Mouse (Mus musculus): ENCODE measurements around the gene Fshb. TPM values are rescaled to one million over a fixed set of nuclear protein-coding genes. Genes with fewer than 3 reads are reported as not detected.

Gene Fshb
- polyA plus RNA-seq (2015; fragmentation: Nextera tagmentation; extraction: Ambion mirVana): not detected in 2 replicates

DNA sequence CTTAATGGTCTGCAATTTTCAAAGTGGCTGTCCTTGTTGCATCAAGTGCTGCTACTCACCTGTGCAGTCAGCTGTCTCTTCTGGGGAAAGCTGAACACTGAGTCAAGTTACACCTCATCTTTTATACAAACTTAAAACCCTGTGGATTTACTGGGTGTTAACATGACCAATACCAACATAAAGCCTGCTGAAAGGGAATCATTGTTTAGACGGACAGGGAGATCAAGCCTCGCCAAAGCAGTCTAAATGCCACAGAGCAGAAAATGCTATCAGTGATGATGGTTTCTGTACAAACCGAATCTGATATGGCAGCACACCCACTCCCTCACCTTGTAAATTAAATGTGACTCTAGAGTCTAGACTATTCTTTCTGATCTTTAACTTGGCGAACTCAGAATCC is at the start of gene Fshb:
Gene Fshb, minus strand, starts transcription at position 101 of the 400 bp plus-strand sequence.
- Histone ChIP-seq H3K9me3 (no peaks in the 10 kb centered on the region), H3K9ac (replicated peaks) (no peak within 1 kb of the TSS), H3K4me2 (replicated peaks) (no peak within 1 kb of the TSS), H3K4me3 (no peak within 1 kb of the TSS), H3K27me3 (no peaks in the 10 kb centered on the region), H3K36me3 (no peaks in the 10 kb centered on the region), H3K27ac (replicated peaks) (no peak within 1 kb of the TSS), H3K4me1 (no peaks in the 10 kb centered on the region)
- no peak for ATAC-seq (replicated peaks)
- 89% methylated on average over 4 of the region's 4 CpGs for WGBS

DNA sequence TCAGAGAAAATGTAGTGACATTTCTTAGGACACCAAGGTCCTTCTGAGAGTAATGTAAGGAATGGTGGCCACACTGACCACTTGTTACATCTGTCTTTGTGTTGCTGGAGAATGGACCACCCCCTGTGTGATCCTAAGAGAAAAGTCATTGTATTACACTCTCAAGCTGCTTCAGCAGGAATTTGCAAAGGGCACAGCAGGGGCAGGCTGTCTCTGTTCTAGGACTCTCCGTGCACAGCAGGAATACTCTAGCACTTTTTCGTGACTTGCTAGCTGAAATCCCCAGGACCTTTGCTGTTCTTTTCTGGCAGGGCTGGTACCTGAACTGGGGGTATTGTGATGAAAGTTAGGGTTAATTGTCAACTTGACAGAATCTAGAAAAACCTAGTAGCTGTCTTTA is 24.8 kb upstream of the Fshb start:
- no peak overlapping the region for H3K27ac ChIP-seq (replicated peaks)
- WGBS: 10% methylated on average over 2 of the region's 2 CpGs
- ATAC-seq (replicated peaks): no peak
- no peak overlapping the region for H3K4me2 ChIP-seq (replicated peaks)
- H3K9me3 ChIP-seq: no peaks in the 10 kb centered on the region
- H3K9ac ChIP-seq (replicated peaks): no peak overlapping the region
- peaks cover 3% of the 10 kb centered on the region; the same call in 1 of the 2 replicates for H3K4me1 ChIP-seq
- H3K4me3 ChIP-seq: no peak overlapping the region
- no peaks in the 10 kb centered on the region for H3K27me3 ChIP-seq
- H3K36me3 ChIP-seq: no peaks in the 10 kb centered on the region

DNA sequence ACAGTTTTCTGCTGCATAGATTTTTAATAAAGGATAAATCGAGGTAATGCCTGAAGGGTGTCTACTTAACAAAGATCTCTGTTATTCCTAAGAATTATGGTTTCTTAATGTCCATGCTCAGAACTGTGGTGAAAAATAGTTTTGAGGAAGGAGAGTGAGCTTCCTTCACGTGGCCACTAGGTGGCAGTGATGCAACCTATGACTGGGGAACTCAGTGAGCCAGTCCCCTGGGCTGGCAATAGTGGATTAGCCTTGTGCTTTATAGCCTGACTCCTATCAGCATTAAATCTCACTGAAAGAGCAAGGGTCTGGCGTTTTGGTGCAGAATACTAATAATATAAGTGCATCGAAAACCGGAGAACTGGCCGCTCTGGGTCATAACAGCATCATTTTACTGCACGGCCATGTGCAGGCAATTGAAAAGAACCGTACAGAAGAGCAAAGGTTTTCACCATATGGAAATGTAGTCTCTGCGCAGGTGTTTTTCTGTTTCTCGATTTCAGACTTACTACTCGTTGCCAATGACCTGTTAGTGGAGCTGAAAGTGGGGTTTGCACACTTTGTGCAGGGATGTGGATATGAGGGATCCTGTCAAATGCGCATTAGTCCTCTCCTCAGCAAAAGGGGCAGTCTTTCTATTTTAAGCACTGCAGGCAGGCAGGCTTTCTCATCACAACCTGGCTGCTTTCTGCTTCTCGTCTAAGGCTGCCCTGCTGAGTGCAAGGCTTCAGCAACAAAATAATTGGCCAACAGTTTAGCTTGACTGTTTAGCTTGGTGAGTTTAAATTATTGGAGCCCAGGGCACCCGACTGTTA is 23.8 kb upstream of the Fshb start:
- peak; percentile 84 for ATAC-seq (replicated peaks)
- no peak overlapping the region for H3K4me3 ChIP-seq
- WGBS: 46% methylated on average over 14 of the region's 14 CpGs
- no peaks in the 10 kb centered on the region for H3K9me3 ChIP-seq
- H3K27ac ChIP-seq (replicated peaks): no peak overlapping the region; the same call in 1 of the 2 replicates
- H3K36me3 ChIP-seq: no peaks in the 10 kb centered on the region
- no peaks in the 10 kb centered on the region for H3K27me3 ChIP-seq
- H3K4me1 ChIP-seq: peaks cover 3% of the 10 kb centered on the region; the same call in 1 of the 2 replicates
- H3K9ac ChIP-seq (replicated peaks): no peak overlapping the region
- H3K4me2 ChIP-seq (replicated peaks): no peak overlapping the region

DNA sequence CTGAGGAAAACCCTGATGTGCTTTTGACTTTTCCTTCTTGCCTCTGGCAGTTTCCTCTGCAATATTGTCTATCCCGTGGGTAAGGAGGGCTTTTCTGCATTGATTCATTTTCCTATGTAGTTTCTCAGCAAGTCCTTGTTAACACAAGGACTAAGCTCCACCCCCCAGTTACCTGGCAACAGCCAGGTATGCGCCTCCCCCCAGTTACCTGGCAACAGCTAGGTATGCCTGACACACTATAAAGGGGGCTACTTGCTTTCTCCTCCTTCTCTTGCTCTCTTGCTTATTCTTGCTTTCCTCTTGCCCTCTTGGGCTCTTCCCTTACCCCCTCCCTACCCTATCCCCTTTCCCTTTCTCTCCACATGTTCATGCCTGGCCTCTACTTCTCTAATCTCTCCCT is 3.8 kb upstream of the Fshb start:
- no peak overlapping the region for H3K9ac ChIP-seq (replicated peaks)
- H3K36me3 ChIP-seq: no peaks in the 10 kb centered on the region
- 50% methylated on average over 2 of the region's 2 CpGs for WGBS
- H3K4me1 ChIP-seq: no peaks in the 10 kb centered on the region
- no peak overlapping the region for H3K4me3 ChIP-seq
- H3K9me3 ChIP-seq: no peaks in the 10 kb centered on the region
- no peak overlapping the region for H3K4me2 ChIP-seq (replicated peaks)
- ATAC-seq (replicated peaks): no peak
- H3K27ac ChIP-seq (replicated peaks): no peak overlapping the region
- no peaks in the 10 kb centered on the region for H3K27me3 ChIP-seq

DNA sequence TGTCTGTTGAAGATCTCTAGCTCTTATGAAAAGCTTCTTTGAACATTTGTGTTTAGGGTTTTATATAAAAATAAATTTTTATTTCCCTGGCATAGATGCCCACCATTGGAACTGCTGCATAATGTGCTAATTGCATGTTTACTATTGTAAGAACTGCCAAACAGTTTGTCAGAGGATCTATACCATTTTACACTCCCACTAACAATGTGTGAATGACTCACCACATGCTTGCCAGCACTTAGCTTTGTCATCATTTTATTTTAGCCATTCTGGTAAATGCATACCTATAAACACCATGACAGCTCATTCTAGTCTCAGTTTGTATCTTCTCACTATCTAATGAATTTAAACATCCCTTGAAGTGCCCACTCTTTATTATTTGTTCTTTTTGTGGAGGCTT is 13.5 kb downstream of the Fshb start:
- no peak overlapping the region for H3K9ac ChIP-seq (replicated peaks)
- no peak overlapping the region for H3K27ac ChIP-seq (replicated peaks)
- H3K9me3 ChIP-seq: no peaks in the 10 kb centered on the region
- H3K4me3 ChIP-seq: no peak overlapping the region
- H3K4me1 ChIP-seq: no peaks in the 10 kb centered on the region
- no peak overlapping the region for H3K4me2 ChIP-seq (replicated peaks)
- peak; percentile 38; the same call in 1 of the 2 replicates for ATAC-seq (replicated peaks)
- H3K36me3 ChIP-seq: no peaks in the 10 kb centered on the region
- no peaks in the 10 kb centered on the region for H3K27me3 ChIP-seq

DNA sequence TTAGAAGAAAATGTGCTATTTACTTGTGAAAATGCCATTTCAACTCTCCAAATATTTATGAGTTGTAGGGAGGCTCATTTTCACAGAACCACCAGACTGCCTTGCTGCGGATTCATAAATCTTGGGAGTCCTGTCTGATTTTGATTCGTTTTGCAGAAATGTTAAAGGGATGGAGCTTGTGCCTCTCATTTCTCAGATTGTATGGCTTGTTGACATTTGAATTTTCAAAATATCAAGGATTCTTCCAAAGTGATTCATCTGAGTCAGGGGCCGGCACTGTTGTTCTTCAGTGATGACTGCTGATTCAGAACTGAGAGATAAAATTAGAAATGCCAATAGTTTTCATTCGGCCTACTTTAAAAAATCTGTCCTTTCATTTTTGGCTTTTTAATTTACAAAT is 18.6 kb downstream of the Fshb start:
- Histone ChIP-seq H3K9ac (replicated peaks) (no peak overlapping the region), H3K4me3 (no peak overlapping the region), H3K9me3 (no peaks in the 10 kb centered on the region), H3K4me2 (replicated peaks) (no peak overlapping the region), H3K4me1 (no peaks in the 10 kb centered on the region), H3K36me3 (no peaks in the 10 kb centered on the region), H3K27me3 (no peaks in the 10 kb centered on the region), H3K27ac (replicated peaks) (no peak overlapping the region)
- no peak for ATAC-seq (replicated peaks)
- 83% methylated on average over 4 of the region's 4 CpGs for WGBS

DNA sequence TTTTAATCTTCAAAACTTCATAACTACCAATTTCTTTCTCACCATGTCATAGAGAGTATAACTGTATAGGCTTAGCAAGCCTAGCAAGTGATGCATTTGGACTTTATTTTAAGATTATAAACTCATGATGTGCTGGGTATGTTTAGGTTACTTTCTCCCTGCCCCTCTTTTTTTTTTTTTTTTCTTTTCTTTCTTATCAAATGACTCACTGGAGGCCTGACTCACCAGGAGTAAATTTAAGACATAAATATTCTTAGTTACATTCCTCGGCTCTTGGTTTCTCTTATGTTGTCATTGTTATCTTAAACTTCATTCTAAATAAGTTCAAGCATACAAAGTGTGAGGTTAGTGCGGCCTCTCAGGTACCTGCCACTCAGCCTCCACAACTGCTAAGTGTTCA is 23.5 kb downstream of the Fshb start:
- ATAC-seq (replicated peaks): no peak
- Histone ChIP-seq H3K4me1 (no peaks in the 10 kb centered on the region), H3K4me3 (no peak overlapping the region), H3K9me3 (no peaks in the 10 kb centered on the region), H3K9ac (replicated peaks) (no peak overlapping the region), H3K4me2 (replicated peaks) (no peak overlapping the region), H3K27ac (replicated peaks) (no peak overlapping the region), H3K27me3 (no peaks in the 10 kb centered on the region), H3K36me3 (no peaks in the 10 kb centered on the region)
- 90% methylated on average over 2 of the region's 2 CpGs for WGBS

DNA sequence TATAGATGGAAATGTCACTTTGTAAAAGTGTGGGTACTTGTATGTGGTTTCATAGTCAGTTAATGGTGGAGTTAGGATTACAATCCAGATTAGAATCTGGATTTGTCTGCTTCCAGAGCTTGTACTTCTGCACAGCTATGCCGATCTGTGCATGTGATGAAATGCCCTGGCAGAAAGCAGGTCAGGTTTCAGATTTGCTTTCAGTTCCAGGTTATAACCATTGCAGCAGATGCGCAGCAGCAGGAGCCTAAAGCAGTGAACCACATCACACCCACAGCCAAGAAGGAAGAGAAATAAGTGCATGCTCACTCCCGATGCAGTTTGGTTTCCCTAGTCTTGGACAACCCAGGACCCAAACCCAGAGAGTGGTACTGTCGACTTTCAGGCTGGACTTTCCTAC is 34.8 kb downstream of the Fshb start:
- H3K4me1 ChIP-seq: no peaks in the 10 kb centered on the region
- H3K27ac ChIP-seq (replicated peaks): no peak overlapping the region
- no peak overlapping the region for H3K9ac ChIP-seq (replicated peaks)
- H3K9me3 ChIP-seq: no peaks in the 10 kb centered on the region
- no peaks in the 10 kb centered on the region for H3K36me3 ChIP-seq
- 81% methylated on average over 4 of the region's 4 CpGs for WGBS
- no peak overlapping the region for H3K4me2 ChIP-seq (replicated peaks)
- no peak for ATAC-seq (replicated peaks)
- H3K27me3 ChIP-seq: no peaks in the 10 kb centered on the region
- no peak overlapping the region for H3K4me3 ChIP-seq

DNA sequence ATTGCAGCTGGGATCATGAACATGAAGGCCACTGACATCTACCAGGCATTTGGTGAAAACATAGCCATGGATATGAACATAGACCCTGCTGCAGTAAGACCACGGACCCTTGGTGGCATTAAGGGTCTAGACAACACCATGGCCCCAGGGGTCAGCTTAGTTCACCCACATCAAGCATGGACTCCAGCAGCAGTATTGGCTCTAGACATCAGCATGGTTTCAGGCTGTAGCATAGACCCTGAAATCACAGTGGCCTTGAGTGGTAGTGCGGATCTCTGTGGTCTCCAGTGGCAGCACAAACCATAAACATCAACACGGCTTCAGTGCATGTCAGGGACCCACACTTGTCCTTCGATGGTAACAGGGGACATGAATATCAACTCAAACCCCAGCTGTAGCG is 36.7 kb downstream of the Fshb start:
- 95% methylated on average over 5 of the region's 5 CpGs for WGBS
- Histone ChIP-seq H3K4me3 (no peak overlapping the region), H3K27me3 (no peaks in the 10 kb centered on the region), H3K4me1 (no peaks in the 10 kb centered on the region), H3K4me2 (replicated peaks) (no peak overlapping the region), H3K9ac (replicated peaks) (no peak overlapping the region), H3K36me3 (no peaks in the 10 kb centered on the region), H3K9me3 (no peaks in the 10 kb centered on the region), H3K27ac (replicated peaks) (no peak overlapping the region)
- no peak for ATAC-seq (replicated peaks)

DNA sequence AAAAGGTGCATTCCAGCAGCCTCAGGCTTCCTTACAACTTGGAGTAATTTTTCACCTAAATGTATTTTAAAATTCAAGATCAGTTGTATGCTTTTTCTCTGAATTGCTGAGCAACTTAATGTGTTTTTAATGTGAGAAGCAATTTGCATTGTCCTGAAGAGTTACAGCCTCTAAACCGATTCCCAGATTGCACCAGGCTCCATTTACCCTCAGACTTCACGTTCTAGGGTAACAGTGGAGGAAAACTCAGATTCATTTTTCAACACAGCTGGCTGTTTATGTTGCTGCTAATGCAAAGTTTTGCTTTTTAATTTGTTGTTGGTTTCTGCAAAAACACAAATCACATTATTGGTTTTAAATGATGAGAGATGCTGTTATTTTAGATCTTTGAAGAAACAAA is 40.1 kb downstream of the Fshb start:
- H3K9ac ChIP-seq (replicated peaks): no peak overlapping the region
- H3K27ac ChIP-seq (replicated peaks): no peak overlapping the region
- no peaks in the 10 kb centered on the region for H3K36me3 ChIP-seq
- no peaks in the 10 kb centered on the region for H3K4me1 ChIP-seq
- no peak overlapping the region for H3K4me2 ChIP-seq (replicated peaks)
- no peak overlapping the region for H3K4me3 ChIP-seq
- no peak for ATAC-seq (replicated peaks)
- H3K9me3 ChIP-seq: no peaks in the 10 kb centered on the region
- H3K27me3 ChIP-seq: no peaks in the 10 kb centered on the region
- WGBS: 63% methylated on average over 2 of the region's 2 CpGs

DNA sequence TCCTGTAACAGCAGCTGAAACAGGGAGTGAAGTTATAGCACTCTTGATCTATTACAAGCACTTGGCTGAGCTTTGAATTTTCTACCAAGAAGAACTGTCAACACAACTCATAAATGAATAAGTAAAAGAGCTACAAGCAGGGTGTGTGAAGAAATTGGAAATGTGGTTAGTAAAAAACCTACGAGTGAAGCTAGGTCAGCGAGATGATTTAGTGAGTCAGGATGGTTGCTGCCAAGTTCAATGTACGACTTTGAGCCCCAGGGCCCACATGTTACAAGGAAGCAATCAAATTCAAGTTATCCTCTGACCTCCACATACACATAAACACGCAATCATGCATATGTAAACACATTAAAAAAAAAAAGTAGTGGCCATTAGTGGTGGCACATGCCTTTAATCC is 46.3 kb downstream of the Fshb start:
- no peaks in the 10 kb centered on the region for H3K36me3 ChIP-seq
- no peak overlapping the region for H3K9ac ChIP-seq (replicated peaks)
- no peak for ATAC-seq (replicated peaks)
- no peak overlapping the region for H3K4me2 ChIP-seq (replicated peaks)
- H3K27me3 ChIP-seq: no peaks in the 10 kb centered on the region
- no peak overlapping the region for H3K4me3 ChIP-seq
- 86% methylated on average over 4 of the region's 4 CpGs for WGBS
- H3K9me3 ChIP-seq: no peaks in the 10 kb centered on the region
- H3K27ac ChIP-seq (replicated peaks): no peak overlapping the region
- no peaks in the 10 kb centered on the region for H3K4me1 ChIP-seq

DNA sequence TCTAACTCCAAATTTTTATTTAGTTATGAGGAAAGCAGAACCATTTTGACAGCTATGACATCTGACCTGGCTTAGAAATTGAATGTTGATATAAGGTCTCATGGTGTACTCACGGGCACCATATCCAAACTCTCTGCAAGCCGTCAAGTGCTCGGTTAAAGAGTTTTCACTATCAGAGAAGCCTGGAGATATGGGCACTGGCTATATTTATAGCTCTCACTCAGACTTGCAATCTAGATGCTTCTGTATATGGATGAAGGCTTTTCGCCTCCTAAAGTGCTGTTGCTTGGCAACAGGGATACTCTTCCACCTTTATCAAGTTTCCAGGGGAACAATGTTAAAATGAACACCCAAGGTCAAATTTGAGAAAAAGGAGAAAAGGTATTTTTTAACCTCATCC is 47.1 kb downstream of the Fshb start:
- Histone ChIP-seq H3K9me3 (no peaks in the 10 kb centered on the region), H3K9ac (replicated peaks) (no peak overlapping the region), H3K4me3 (no peak overlapping the region)

DNA sequence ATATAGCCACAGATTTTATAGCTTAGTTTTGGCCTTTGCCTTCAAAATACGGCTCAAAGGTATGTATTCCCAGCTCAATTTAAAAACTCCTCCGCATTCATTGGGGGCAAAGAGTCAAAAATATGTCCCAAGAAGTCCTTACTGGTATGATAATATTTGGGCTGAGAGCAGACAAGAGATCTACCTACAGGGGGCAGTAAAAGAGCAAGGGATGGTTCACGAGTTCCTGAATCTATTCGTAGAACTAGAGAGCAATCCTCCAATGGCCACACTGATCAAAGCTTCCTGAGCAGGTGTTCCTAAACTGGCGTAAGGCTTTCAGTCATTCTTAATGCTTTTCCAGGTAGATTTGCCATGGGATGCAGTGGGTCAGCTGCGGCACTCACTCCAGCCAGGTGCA is 49.3 kb downstream of the Fshb start:
- H3K36me3 ChIP-seq: no peaks in the 10 kb centered on the region
- no peak overlapping the region for H3K27ac ChIP-seq (replicated peaks)
- H3K4me3 ChIP-seq: no peak overlapping the region
- no peaks in the 10 kb centered on the region for H3K27me3 ChIP-seq
- H3K4me2 ChIP-seq (replicated peaks): no peak overlapping the region
- H3K9ac ChIP-seq (replicated peaks): no peak overlapping the region
- ATAC-seq (replicated peaks): no peak
- 76% methylated on average over 6 of the region's 6 CpGs for WGBS
- H3K4me1 ChIP-seq: no peaks in the 10 kb centered on the region
- no peaks in the 10 kb centered on the region for H3K9me3 ChIP-seq

More for the DNA sequence above, 47.1 kb downstream of the Fshb start:
- no peaks in the 10 kb centered on the region for H3K27me3 ChIP-seq
- no peak overlapping the region for H3K27ac ChIP-seq (replicated peaks)
- ATAC-seq (replicated peaks): no peak
- H3K4me1 ChIP-seq: no peaks in the 10 kb centered on the region
- 90% methylated on average over 4 of the region's 4 CpGs for WGBS
- no peak overlapping the region for H3K4me2 ChIP-seq (replicated peaks)
- no peaks in the 10 kb centered on the region for H3K36me3 ChIP-seq
